Mouse (Mus musculus) CD4-positive, CD25-positive, alpha-beta regulatory T cell, adult 2 months (primary cell): ENCODE data around the gene Opn4.
A peak's percentile ranks its signal among the peaks of the same experiment; 100 is the strongest.

Source experiments
- DNase-seq: peaks from one replicate; pipeline ENCODE4 v3.0.0-alpha.2; 2012; ENCODE audit warnings: low read depth, low spot score

Gene Opn4

GRCm38 (mm10) chr14:34562393-34562792, 37.5 kb downstream of the Opn4 start:
- no peak for DNase-seq

- DNase-seq: no peak
Measured at GRCm38 (mm10) chr14:34561647-34562046, 38.3 kb downstream of the Opn4 start.

DNA sequence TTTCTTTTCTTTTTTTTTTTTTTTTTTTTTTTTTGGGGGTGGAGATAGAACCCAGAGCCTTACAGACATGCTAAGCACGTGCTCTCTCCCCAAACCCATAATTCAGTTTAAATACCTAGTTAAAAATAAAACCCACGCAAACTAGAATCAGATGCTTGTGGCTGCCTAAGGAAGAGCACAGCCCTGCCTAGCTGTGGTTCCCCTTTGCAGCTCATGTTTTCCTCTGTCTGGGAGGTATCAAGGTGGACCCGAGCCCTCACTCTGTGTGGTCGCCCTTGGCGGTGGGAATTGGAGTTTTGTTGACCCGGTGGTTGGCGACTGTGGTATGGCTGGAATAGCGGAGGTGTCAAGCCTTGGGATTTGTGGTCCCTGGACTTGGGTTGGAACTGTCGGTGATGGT, 41.0 kb downstream of the Opn4 start:
- DNase-seq: no peak

DNA sequence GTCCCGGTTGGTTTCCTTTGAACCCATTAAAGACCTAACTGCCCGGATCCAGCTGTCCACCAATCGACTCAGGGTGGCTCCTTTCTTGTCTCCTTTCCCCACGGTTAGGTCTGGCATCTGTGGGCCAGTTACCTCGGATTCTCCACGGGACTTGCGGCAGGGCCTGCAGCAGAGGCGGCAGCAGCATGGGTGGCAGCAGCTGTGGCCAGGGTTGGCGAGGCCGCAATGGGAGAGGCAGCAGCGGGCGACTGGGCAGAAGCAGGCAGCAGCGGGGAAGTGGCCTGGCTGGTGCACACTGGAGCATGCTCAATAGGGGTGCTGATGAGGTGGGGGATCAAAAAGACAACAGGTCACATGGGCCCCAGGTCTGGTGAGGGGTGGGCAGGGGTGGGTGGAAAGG, 44.7 kb downstream of the Opn4 start:
- DNase-seq: no peak

- no peak for DNase-seq
Measured at GRCm38 (mm10) chr14:34554047-34554446, 45.9 kb downstream of the Opn4 start.

GRCm38 (mm10) chr14:34553470-34553869, 46.5 kb downstream of the Opn4 start:
- DNase-seq: no peak

- DNase-seq: no peak
Measured at GRCm38 (mm10) chr14:34552226-34552625, 47.7 kb downstream of the Opn4 start.

- DNase-seq: peak; percentile 83
Measured at GRCm38 (mm10) chr14:34549004-34549671, 50.8 kb downstream of the Opn4 start.

DNA sequence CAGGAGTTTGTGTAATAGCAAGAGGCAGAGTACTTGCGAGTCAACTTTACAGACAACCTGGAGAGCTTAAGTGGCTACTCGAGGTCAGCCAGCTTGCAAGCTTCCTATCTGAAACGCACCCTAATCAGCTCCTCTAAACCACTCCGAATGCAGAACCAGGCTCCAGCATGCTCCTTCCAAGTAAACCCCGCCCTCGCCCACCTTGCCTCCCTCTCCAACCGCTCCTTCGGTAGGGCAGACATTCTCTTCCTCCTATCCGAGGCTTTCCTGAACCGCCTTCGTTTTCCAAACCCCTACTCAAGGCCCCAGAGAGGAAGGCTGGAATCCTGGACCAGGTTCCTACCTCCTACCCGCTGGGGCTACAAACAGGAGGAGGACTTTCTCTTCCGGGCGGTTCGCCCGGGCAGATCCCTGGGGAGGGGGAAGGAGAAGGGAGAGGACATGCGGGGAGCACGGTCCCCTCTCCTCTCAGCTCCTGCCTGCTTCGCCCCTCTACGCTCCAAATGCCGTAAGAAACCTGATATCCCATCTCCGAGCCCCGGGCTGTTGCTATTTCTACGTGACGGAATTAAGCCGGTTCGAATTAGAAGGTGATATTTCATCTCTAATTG, 51.4 kb downstream of the Opn4 start:
- peak; percentile 20 for DNase-seq

GRCm38 (mm10) chr14:34544545-34544944, 55.4 kb downstream of the Opn4 start:
- no peak for DNase-seq

DNA sequence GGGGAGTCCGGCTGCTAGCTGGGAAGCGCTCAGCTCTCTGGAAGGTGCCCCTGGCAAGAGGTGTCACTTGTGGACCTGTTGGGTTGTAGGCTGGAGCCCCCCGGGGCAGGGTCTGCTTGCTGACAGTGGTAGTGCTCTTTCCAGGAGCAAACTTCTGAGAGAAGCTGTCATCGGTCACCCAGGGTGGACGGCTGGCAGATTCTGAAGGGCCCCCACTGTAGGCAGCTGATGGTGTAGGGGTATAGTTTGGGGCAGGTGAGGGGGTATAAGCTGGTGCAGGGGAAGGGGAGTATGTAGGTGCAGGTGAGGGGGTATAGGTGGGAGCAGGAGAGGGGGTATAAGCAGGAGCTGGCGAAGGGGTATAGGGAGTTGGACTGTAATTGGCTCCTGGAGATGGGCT, 55.9 kb downstream of the Opn4 start:
- no peak for DNase-seq

- no peak for DNase-seq
Measured at GRCm38 (mm10) chr14:34543596-34543995, 56.3 kb downstream of the Opn4 start.

DNA sequence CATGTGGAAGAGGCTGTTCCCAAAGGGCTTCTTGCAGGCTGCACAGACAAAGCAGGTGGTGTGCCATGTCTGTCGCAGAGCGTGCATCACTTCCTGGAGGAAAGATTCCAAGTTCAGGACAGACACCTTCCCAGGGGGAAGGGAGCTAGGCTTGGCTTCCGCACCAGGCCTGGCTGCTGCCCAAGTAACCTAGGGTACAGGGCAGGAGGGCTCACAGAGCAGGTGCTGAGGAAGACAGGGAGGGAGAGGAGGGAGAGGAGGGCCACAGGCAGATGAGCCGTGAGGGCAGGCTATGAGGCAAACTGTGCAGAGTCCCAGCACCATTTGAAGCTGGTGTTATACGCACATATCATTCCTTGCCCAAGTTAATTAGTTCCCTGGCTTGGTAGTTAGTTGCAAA, 58.0 kb downstream of the Opn4 start:
- no peak for DNase-seq

DNA sequence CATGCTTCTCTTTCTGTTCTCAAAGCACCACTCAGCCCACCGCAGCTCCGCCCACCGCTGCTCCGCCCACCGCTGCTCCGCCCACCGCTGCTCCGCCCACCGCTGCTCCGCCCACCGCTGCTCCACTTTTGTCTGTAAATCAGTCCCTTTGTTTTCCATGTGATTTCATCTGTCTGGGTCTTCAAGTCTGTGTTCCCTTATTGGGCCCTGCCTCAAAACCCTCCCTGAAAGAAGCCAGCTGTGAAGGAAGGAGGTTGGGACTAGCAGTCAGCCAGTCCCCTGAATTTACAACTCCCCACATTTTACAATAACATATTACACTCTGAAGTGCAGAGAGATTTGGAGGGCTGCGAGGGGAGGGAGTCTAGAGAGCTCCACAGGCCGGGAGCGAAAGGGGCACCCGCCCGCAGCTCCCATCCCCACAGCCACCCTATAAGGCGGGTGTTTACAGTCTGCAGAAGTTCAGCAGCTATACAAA, 59.2 kb downstream of the Opn4 start:
- peak; percentile 19 for DNase-seq
